Mouse (Mus musculus) MEL (cell line): ENCODE measurements at regions not wholly inside any gene's neighbourhood (a gene's known extent, or its start where the extent isn't known, plus 50 kb on each side); places are given as distances from the start of the nearest gene placed in this dataset.

Experiments
- DNase-seq: peaks from one replicate; pipeline ENCODE4 v3.0.0; 2011; ENCODE audit warnings: low read depth, low spot score
- H3K27ac ChIP-seq: 2 replicates; pipeline ENCODE4 v1.5.1; 2012; ENCODE audit warnings: low read depth, mild to moderate bottlenecking, control low read depth, low read length, moderate library complexity; ENCODE audit not compliant: control insufficient read depth
- H3K27me3 ChIP-seq, 2 experiments: fragments of 150-350 bp in 1 of 2; sonication (generic) in 1 of 2; 2 replicates each; pipeline ENCODE4 v1.6.1; 2012; ENCODE audit warnings: low read length in 2 of 2, mild to moderate bottlenecking in 2 of 2, improper control_type of control experiment in 1 of 2, moderate library complexity in 1 of 2; ENCODE audit not compliant: insufficient read depth in 2 of 2, control insufficient read depth in 1 of 2
- H3K36me3 ChIP-seq, 2 experiments: 2 replicates each; pipeline ENCODE4 v1.6.1; 2012 to 2014; ENCODE audit warnings: low read length in 2 of 2, improper control_type of control experiment in 1 of 2, inconsistent platforms in 1 of 2, mild to moderate bottlenecking in 1 of 2; ENCODE audit not compliant: insufficient read depth in 2 of 2, control insufficient read depth in 1 of 2
- H3K4me1 ChIP-seq, 2 experiments: fragments of 150-350 bp in 1 of 2; sonication (generic) in 1 of 2; 2 replicates each; pipeline ENCODE4 v1.6.1; 2012; ENCODE audit warnings: low read length in 2 of 2, improper control_type of control experiment in 1 of 2, mild to moderate bottlenecking in 1 of 2; ENCODE audit not compliant: insufficient read depth in 2 of 2, control insufficient read depth in 1 of 2
- H3K4me3 ChIP-seq, 2 experiments: fragments of 150-350 bp in 1 of 2; sonication (generic) in 1 of 2; 2 replicates each; pipeline ENCODE4 v1.5.1; 2012; ENCODE audit warnings: low read depth in 2 of 2, low read length in 2 of 2, mild to moderate bottlenecking in 2 of 2, moderate library complexity in 2 of 2, control low read depth in 1 of 2, improper control_type of control experiment in 1 of 2; ENCODE audit not compliant: control insufficient read depth in 1 of 2, insufficient read depth in 1 of 2
- H3K79me2 ChIP-seq: 2 replicates; pipeline ENCODE4 v1.6.1; 2012; ENCODE audit warnings: mild to moderate bottlenecking, low read length, moderate library complexity; ENCODE audit not compliant: control insufficient read depth, poor library complexity, insufficient read depth
- H3K9ac ChIP-seq: 2 replicates; pipeline ENCODE4 v1.6.1; 2012; ENCODE audit warnings: low read depth, mild to moderate bottlenecking, control low read depth, low read length, moderate library complexity; ENCODE audit not compliant: control insufficient read depth, poor library complexity, severe bottlenecking
- H3K9me3 ChIP-seq: fragments of 150-350 bp; sonication (generic); replicated peaks from 2 replicates; pipeline ENCODE4 v1.6.1; 2012; ENCODE audit warnings: mild to moderate bottlenecking, low read length, improper control_type of control experiment, moderate library complexity; ENCODE audit not compliant: insufficient read depth
- CHD2 ChIP-seq: IDR thresholded peaks from 2 replicates; pipeline ENCODE4 v1.6.1; 2011; ENCODE audit warnings: low read length, improper control_type of control experiment
- EP300 ChIP-seq, 2 experiments: IDR thresholded peaks; 2 replicates each; pipeline ENCODE4 v1.6.1; 2011; ENCODE audit warnings: improper control_type of control experiment in 2 of 2, low read length in 2 of 2, low read depth in 1 of 2, mild to moderate bottlenecking in 1 of 2
- ETS1 ChIP-seq: IDR thresholded peaks from 2 replicates; pipeline ENCODE4 v1.6.1; 2012; ENCODE audit warnings: low read depth, mild to moderate bottlenecking, inconsistent platforms, low read length, improper control_type of control experiment, moderate library complexity
- GATA1 ChIP-seq: IDR thresholded peaks from 2 replicates; pipeline ENCODE4 v1.6.1; 2011; ENCODE audit warnings: low read depth, low read length, improper control_type of control experiment
- JUND ChIP-seq: IDR thresholded peaks from 2 replicates; pipeline ENCODE4 v1.6.1; 2011; ENCODE audit warnings: low read depth, mild to moderate bottlenecking, improper control_type of control experiment, low read length
- KAT2A ChIP-seq: conservative IDR thresholded peaks from 2 replicates; pipeline ENCODE4 v1.6.1; 2012; ENCODE audit warnings: low read depth, low read length, improper control_type of control experiment, inconsistent platforms
- MXI1 ChIP-seq: IDR thresholded peaks from 2 replicates; pipeline ENCODE4 v1.6.1; 2011; ENCODE audit warnings: mild to moderate bottlenecking, low read depth, low read length, improper control_type of control experiment
- MYC ChIP-seq: IDR thresholded peaks from 2 replicates; pipeline ENCODE4 v1.6.1; 2011; ENCODE audit warnings: low read depth, mild to moderate bottlenecking, low read length, improper control_type of control experiment, moderate library complexity
- NELFE ChIP-seq: IDR thresholded peaks from 2 replicates; pipeline ENCODE4 v1.6.1; 2011; ENCODE audit warnings: low read depth, low read length, improper control_type of control experiment
- NRF1 ChIP-seq: IDR thresholded peaks from 2 replicates; pipeline ENCODE4 v1.6.1; 2014; ENCODE audit warnings: low read depth, mild to moderate bottlenecking, inconsistent platforms, low read length, improper control_type of control experiment, moderate library complexity; ENCODE audit not compliant: poor library complexity, insufficient read depth, severe bottlenecking
- POLR2A ChIP-seq, 2 experiments: IDR thresholded peaks; 2 replicates each; pipeline ENCODE4 v1.6.1; 2011 to 2012; ENCODE audit warnings: low read length in 2 of 2, mild to moderate bottlenecking in 2 of 2, control low read depth in 1 of 2, improper control_type of control experiment in 1 of 2, low read depth in 1 of 2, moderate library complexity in 1 of 2; ENCODE audit not compliant: control insufficient read depth in 1 of 2, insufficient read depth in 1 of 2, poor library complexity in 1 of 2
- POLR2AphosphoS2 ChIP-seq: IDR thresholded peaks from 2 replicates; pipeline ENCODE4 v1.6.1; 2011; ENCODE audit warnings: low read length, improper control_type of control experiment
- POLR2AphosphoS5 ChIP-seq: IDR thresholded peaks from 2 replicates; pipeline ENCODE4 v1.6.1; 2012; ENCODE audit warnings: low read depth, borderline replicate concordance, mild to moderate bottlenecking, inconsistent platforms, low read length, moderate library complexity, mixed read lengths
- RAD21 ChIP-seq: IDR thresholded peaks from 2 replicates; pipeline ENCODE4 v1.6.1; 2011; ENCODE audit warnings: mild to moderate bottlenecking, low read depth, low read length, improper control_type of control experiment
- SIN3A ChIP-seq: IDR thresholded peaks from 2 replicates; pipeline ENCODE4 v1.6.1; 2012; ENCODE audit warnings: low read length, improper control_type of control experiment, inconsistent platforms
- SMC3 ChIP-seq: IDR thresholded peaks from 2 replicates; pipeline ENCODE4 v1.6.1; 2011; ENCODE audit warnings: low read depth, low read length, improper control_type of control experiment
- TAL1 ChIP-seq: IDR thresholded peaks from 2 replicates; pipeline ENCODE4 v1.6.1; 2012; ENCODE audit warnings: mild to moderate bottlenecking, inconsistent platforms, low read length, moderate library complexity, mixed read lengths
- TBP ChIP-seq: IDR thresholded peaks from 2 replicates; pipeline ENCODE4 v1.8.0; 2011; ENCODE audit warnings: low read depth, low read length, improper control_type of control experiment
- TCF12 ChIP-seq: IDR thresholded peaks from 2 replicates; pipeline ENCODE4 v1.6.1; 2014; ENCODE audit warnings: low read depth, mild to moderate bottlenecking, inconsistent platforms, low read length, improper control_type of control experiment, moderate library complexity
- UBTF ChIP-seq: IDR thresholded peaks from 2 replicates; pipeline ENCODE4 v1.6.1; 2012; ENCODE audit warnings: low read depth, mild to moderate bottlenecking, inconsistent platforms, low read length, improper control_type of control experiment, moderate library complexity, borderline replicate concordance; ENCODE audit not compliant: insufficient read depth
- USF1 ChIP-seq: IDR thresholded peaks from 2 replicates; pipeline ENCODE4 v1.6.1; 2014; ENCODE audit warnings: low read depth, mild to moderate bottlenecking, inconsistent platforms, low read length, improper control_type of control experiment, moderate library complexity
- ZC3H11A ChIP-seq: IDR thresholded peaks from 2 replicates; pipeline ENCODE4 v1.6.1; 2012; ENCODE audit warnings: low read depth, mild to moderate bottlenecking, inconsistent platforms, low read length, improper control_type of control experiment
- ZKSCAN1 ChIP-seq: IDR thresholded peaks from 2 replicates; pipeline ENCODE4 v1.6.1; 2012; ENCODE audit warnings: low read depth, mild to moderate bottlenecking, inconsistent platforms, low read length, improper control_type of control experiment, moderate library complexity
- ZMIZ1 ChIP-seq: IDR thresholded peaks from 2 replicates; pipeline ENCODE4 v1.6.1; 2012; ENCODE audit warnings: low read depth, mild to moderate bottlenecking, inconsistent platforms, low read length, improper control_type of control experiment, moderate library complexity
- ZNF384 ChIP-seq: IDR thresholded peaks from 2 replicates; pipeline ENCODE4 v1.6.1; 2012; ENCODE audit warnings: low read depth, mild to moderate bottlenecking, inconsistent platforms, low read length, improper control_type of control experiment

- TF ChIP-seq ZC3H11A, result no peak
- no peak for TF ChIP-seq POLR2A (IDR thresholded peaks at IDR 0.05; ENCODE audit: control insufficient read depth in 1 of 2, insufficient read depth in 1 of 2, low read depth in 1 of 2, low read length in 2 of 2, poor library complexity in 1 of 2)
- no peak for TF ChIP-seq KAT2A
- no peak for TF ChIP-seq ZKSCAN1
- no peak for TF ChIP-seq TBP
- no peak for TF ChIP-seq CHD2
- no peak for TF ChIP-seq POLR2AphosphoS5
- TF ChIP-seq GATA1, result no peak
- no peak for TF ChIP-seq NRF1
- TF ChIP-seq TCF12, result no peak
- no peak for TF ChIP-seq MXI1
- no peak for TF ChIP-seq NELFE
- TF ChIP-seq ETS1, result no peak
- TF ChIP-seq TAL1, result no peak
- no peak for TF ChIP-seq SIN3A
- no peak for TF ChIP-seq UBTF
- TF ChIP-seq MYC, result no peak
- TF ChIP-seq JUND, result no peak
- no peak for TF ChIP-seq SMC3
- Histone ChIP-seq H3K79me2 (no peaks in the 10 kb centered on the region), H3K9ac (no peak overlapping the region), H3K4me1 (no peaks in the 10 kb centered on the region), H3K4me3 (no peak overlapping the region), H3K9me3 (no peaks in the 10 kb centered on the region), H3K27me3 (no peaks in the 10 kb centered on the region), H3K36me3 (no peaks in the 10 kb centered on the region), H3K27ac (no peak overlapping the region)
- no peak for DNase-seq
Observed at GRCm38 (mm10) chr1:88838661-88839274, 136.7 kb upstream of the Arl4c start.

GRCm38 (mm10) chr1:88839407-88839976 lies 137.5 kb upstream of the Arl4c start:
- no peaks in the 10 kb centered on the region for H3K4me1 ChIP-seq
- H3K27me3 ChIP-seq, result no peaks in the 10 kb centered on the region
- H3K36me3 ChIP-seq, result no peaks in the 10 kb centered on the region
- TF ChIP-seq POLR2AphosphoS5, result no peak
- no peak for TF ChIP-seq SMC3
- TF ChIP-seq TCF12, result no peak
- TF ChIP-seq POLR2A (IDR thresholded peaks at IDR 0.05; ENCODE audit: control insufficient read depth in 1 of 2, insufficient read depth in 1 of 2, low read depth in 1 of 2, low read length in 2 of 2, poor library complexity in 1 of 2), result no peak
- no peak for TF ChIP-seq ZMIZ1
- no peak for TF ChIP-seq POLR2AphosphoS2
- TF ChIP-seq SIN3A, result no peak
- no peak for TF ChIP-seq USF1
- no peak for TF ChIP-seq ZNF384
- no peak for TF ChIP-seq ZKSCAN1
- no peak for TF ChIP-seq NELFE
- TF ChIP-seq MYC, result no peak
- TF ChIP-seq MXI1, result no peak
- no peak for TF ChIP-seq EP300 (IDR thresholded peaks at IDR 0.05; ENCODE audit: low read depth in 1 of 2, low read length in 2 of 2)
- TF ChIP-seq RAD21, result no peak
- DNase-seq, result no peak
- no peaks in the 10 kb centered on the region for H3K79me2 ChIP-seq
- H3K4me3 ChIP-seq, result no peak overlapping the region
- no peaks in the 10 kb centered on the region for H3K9me3 ChIP-seq
- no peak overlapping the region for H3K9ac ChIP-seq
- H3K27ac ChIP-seq, result no peak overlapping the region
